Mouse (Mus musculus) MEL (cell line): Measurements from ENCODE around the gene Rnf114. TPM values are rescaled to one million over a fixed set of nuclear protein-coding genes. Genes with fewer than 3 reads are reported as not detected.

Source experiments
- DNase-seq: peaks from one replicate; pipeline ENCODE4 v3.0.0; 2011; ENCODE audit warnings: low read depth, low spot score
- H3K27ac ChIP-seq: 2 replicates; pipeline ENCODE4 v1.5.1; 2012; ENCODE audit warnings: low read depth, mild to moderate bottlenecking, control low read depth, low read length, moderate library complexity; ENCODE audit not compliant: control insufficient read depth
- H3K27me3 ChIP-seq, 2 experiments: fragments of 150-350 bp in 1 of 2; sonication (generic) in 1 of 2; 2 replicates each; pipeline ENCODE4 v1.6.1; 2012; ENCODE audit warnings: low read length in 2 of 2, mild to moderate bottlenecking in 2 of 2, improper control_type of control experiment in 1 of 2, moderate library complexity in 1 of 2; ENCODE audit not compliant: insufficient read depth in 2 of 2, control insufficient read depth in 1 of 2
- H3K36me3 ChIP-seq, 2 experiments: 2 replicates each; pipeline ENCODE4 v1.6.1; 2012 to 2014; ENCODE audit warnings: low read length in 2 of 2, improper control_type of control experiment in 1 of 2, inconsistent platforms in 1 of 2, mild to moderate bottlenecking in 1 of 2; ENCODE audit not compliant: insufficient read depth in 2 of 2, control insufficient read depth in 1 of 2
- H3K4me1 ChIP-seq, 2 experiments: fragments of 150-350 bp in 1 of 2; sonication (generic) in 1 of 2; 2 replicates each; pipeline ENCODE4 v1.6.1; 2012; ENCODE audit warnings: low read length in 2 of 2, improper control_type of control experiment in 1 of 2, mild to moderate bottlenecking in 1 of 2; ENCODE audit not compliant: insufficient read depth in 2 of 2, control insufficient read depth in 1 of 2
- H3K4me3 ChIP-seq, 2 experiments: fragments of 150-350 bp in 1 of 2; sonication (generic) in 1 of 2; 2 replicates each; pipeline ENCODE4 v1.5.1; 2012; ENCODE audit warnings: low read depth in 2 of 2, low read length in 2 of 2, mild to moderate bottlenecking in 2 of 2, moderate library complexity in 2 of 2, control low read depth in 1 of 2, improper control_type of control experiment in 1 of 2; ENCODE audit not compliant: control insufficient read depth in 1 of 2, insufficient read depth in 1 of 2
- H3K79me2 ChIP-seq: 2 replicates; pipeline ENCODE4 v1.6.1; 2012; ENCODE audit warnings: mild to moderate bottlenecking, low read length, moderate library complexity; ENCODE audit not compliant: control insufficient read depth, poor library complexity, insufficient read depth
- H3K9ac ChIP-seq: 2 replicates; pipeline ENCODE4 v1.6.1; 2012; ENCODE audit warnings: low read depth, mild to moderate bottlenecking, control low read depth, low read length, moderate library complexity; ENCODE audit not compliant: control insufficient read depth, poor library complexity, severe bottlenecking
- H3K9me3 ChIP-seq: fragments of 150-350 bp; sonication (generic); replicated peaks from 2 replicates; pipeline ENCODE4 v1.6.1; 2012; ENCODE audit warnings: mild to moderate bottlenecking, low read length, improper control_type of control experiment, moderate library complexity; ENCODE audit not compliant: insufficient read depth
- CHD2 ChIP-seq: IDR thresholded peaks from 2 replicates; pipeline ENCODE4 v1.6.1; 2011; ENCODE audit warnings: low read length, improper control_type of control experiment
- EP300 ChIP-seq, 2 experiments: IDR thresholded peaks; 2 replicates each; pipeline ENCODE4 v1.6.1; 2011; ENCODE audit warnings: improper control_type of control experiment in 2 of 2, low read length in 2 of 2, low read depth in 1 of 2, mild to moderate bottlenecking in 1 of 2
- ETS1 ChIP-seq: IDR thresholded peaks from 2 replicates; pipeline ENCODE4 v1.6.1; 2012; ENCODE audit warnings: low read depth, mild to moderate bottlenecking, inconsistent platforms, low read length, improper control_type of control experiment, moderate library complexity
- GATA1 ChIP-seq: IDR thresholded peaks from 2 replicates; pipeline ENCODE4 v1.6.1; 2011; ENCODE audit warnings: low read depth, low read length, improper control_type of control experiment
- HCFC1 ChIP-seq: IDR thresholded peaks from 2 replicates; pipeline ENCODE4 v1.6.1; 2012; ENCODE audit warnings: low read depth, mild to moderate bottlenecking, inconsistent platforms, low read length, improper control_type of control experiment, moderate library complexity
- JUND ChIP-seq: IDR thresholded peaks from 2 replicates; pipeline ENCODE4 v1.6.1; 2011; ENCODE audit warnings: low read depth, mild to moderate bottlenecking, improper control_type of control experiment, low read length
- MAX ChIP-seq: IDR thresholded peaks from 2 replicates; pipeline ENCODE4 v1.6.1; 2011; ENCODE audit warnings: low read length, improper control_type of control experiment
- MAZ ChIP-seq: IDR thresholded peaks from 2 replicates; pipeline ENCODE4 v1.6.1; 2012; ENCODE audit warnings: low read depth, mild to moderate bottlenecking, inconsistent platforms, low read length, improper control_type of control experiment
- MXI1 ChIP-seq: IDR thresholded peaks from 2 replicates; pipeline ENCODE4 v1.6.1; 2011; ENCODE audit warnings: mild to moderate bottlenecking, low read depth, low read length, improper control_type of control experiment
- MYB ChIP-seq: IDR thresholded peaks from 2 replicates; pipeline ENCODE4 v1.6.1; 2011; ENCODE audit warnings: mild to moderate bottlenecking, low read depth, low read length, improper control_type of control experiment
- MYC ChIP-seq: IDR thresholded peaks from 2 replicates; pipeline ENCODE4 v1.6.1; 2011; ENCODE audit warnings: low read depth, mild to moderate bottlenecking, low read length, improper control_type of control experiment, moderate library complexity
- POLR2AphosphoS5 ChIP-seq: IDR thresholded peaks from 2 replicates; pipeline ENCODE4 v1.6.1; 2012; ENCODE audit warnings: low read depth, borderline replicate concordance, mild to moderate bottlenecking, inconsistent platforms, low read length, moderate library complexity, mixed read lengths
- SMC3 ChIP-seq: IDR thresholded peaks from 2 replicates; pipeline ENCODE4 v1.6.1; 2011; ENCODE audit warnings: low read depth, low read length, improper control_type of control experiment
- TAL1 ChIP-seq: IDR thresholded peaks from 2 replicates; pipeline ENCODE4 v1.6.1; 2012; ENCODE audit warnings: mild to moderate bottlenecking, inconsistent platforms, low read length, moderate library complexity, mixed read lengths
- ZKSCAN1 ChIP-seq: IDR thresholded peaks from 2 replicates; pipeline ENCODE4 v1.6.1; 2012; ENCODE audit warnings: low read depth, mild to moderate bottlenecking, inconsistent platforms, low read length, improper control_type of control experiment, moderate library complexity
- ZMIZ1 ChIP-seq: IDR thresholded peaks from 2 replicates; pipeline ENCODE4 v1.6.1; 2012; ENCODE audit warnings: low read depth, mild to moderate bottlenecking, inconsistent platforms, low read length, improper control_type of control experiment, moderate library complexity
- polyA plus RNA-seq, 2 experiments: library from polyadenylated mRNA; stranded (reverse) in 1 of 2; unstranded in 1 of 2; fragments of >175 nt in 1 of 2; fragments of >200 nt in 1 of 2; gene quantifications; 2 replicates each; pipeline versions ENCODE4 v1.2.1 to v1.2.4; 2012; ENCODE audit warnings: low replicate concordance in 2 of 2, low read depth in 1 of 2; ENCODE audit not compliant: insufficient read length in 2 of 2, insufficient read depth in 1 of 2, missing spikeins in 1 of 2
- total RNA-seq: library from RNA; depleted of rRNA; stranded (reverse); fragments of 300-350 nt; gene quantifications from 2 replicates; pipeline ENCODE4 v1.2.3, GENCODE M21; 2012

Gene Rnf114
- total and polyA plus RNA-seq, 3 experiments, result 44.0 to 49.2 TPM; not detected in 1

- Histone ChIP-seq H3K9ac (no peak overlapping the region), H3K27me3 (peaks cover 6 to 17% of the 10 kb centered on the region in 2 experiments), H3K9me3 (no peaks in the 10 kb centered on the region), H3K27ac (no peak overlapping the region), H3K4me3 (no peak overlapping the region), H3K36me3 (no peaks in the 10 kb centered on the region), H3K4me1 (no peaks in the 10 kb centered on the region), H3K79me2 (no peaks in the 10 kb centered on the region)
- no peak for DNase-seq
- TF ChIP-seq POLR2AphosphoS5 (no peak), ZKSCAN1 (no peak), MAX (no peak)
These were observed 70.6 kb downstream of the Rnf114 start for GRCm38 (mm10) chr2:167563035-167563434.

DNA sequence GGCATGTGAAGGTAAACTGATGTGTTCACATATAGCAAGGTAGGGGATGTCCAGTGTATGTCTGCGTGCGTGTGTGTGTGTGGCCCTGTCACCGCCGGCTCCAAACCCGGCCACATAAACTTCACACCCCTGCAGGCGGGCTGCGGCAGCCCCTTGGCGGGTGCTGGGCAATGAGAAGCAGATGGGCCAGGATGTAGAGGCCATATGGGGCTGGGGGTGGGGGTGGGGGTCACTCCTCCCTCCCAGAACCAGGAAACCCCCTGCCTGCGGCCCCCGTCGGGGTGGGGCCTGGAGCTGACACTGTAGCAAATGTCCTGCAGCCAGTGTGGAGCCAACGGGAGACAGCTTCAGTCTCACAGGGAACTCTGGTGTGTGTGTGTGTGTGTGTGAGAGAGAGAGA lies 71.3 kb downstream of the Rnf114 start:
- H3K36me3 ChIP-seq, result no peaks in the 10 kb centered on the region
- no peaks in the 10 kb centered on the region for H3K4me1 ChIP-seq
- no peak for DNase-seq
- TF ChIP-seq MYC (no peak), GATA1 (no peak), TAL1 (no peak), HCFC1 (no peak), CHD2 (no peak), ZMIZ1 (no peak), JUND (no peak), EP300 (IDR thresholded peaks at IDR 0.05; ENCODE audit: low read depth in 1 of 2, low read length in 2 of 2) (no peak), MAZ (no peak), MYB (no peak), ETS1 (no peak), POLR2AphosphoS5 (no peak), MXI1 (no peak), SMC3 (no peak)
- no peaks in the 10 kb centered on the region for H3K9me3 ChIP-seq
- no peak overlapping the region for H3K4me3 ChIP-seq
- no peaks in the 10 kb centered on the region for H3K79me2 ChIP-seq
- H3K27me3 ChIP-seq, result peaks cover 6 to 24% of the 10 kb centered on the region in 2 experiments
- no peak overlapping the region for H3K27ac ChIP-seq
- no peak overlapping the region for H3K9ac ChIP-seq
